ENCODE assay signal across 10 mouse cellular contexts in the genomic region with DNA sequence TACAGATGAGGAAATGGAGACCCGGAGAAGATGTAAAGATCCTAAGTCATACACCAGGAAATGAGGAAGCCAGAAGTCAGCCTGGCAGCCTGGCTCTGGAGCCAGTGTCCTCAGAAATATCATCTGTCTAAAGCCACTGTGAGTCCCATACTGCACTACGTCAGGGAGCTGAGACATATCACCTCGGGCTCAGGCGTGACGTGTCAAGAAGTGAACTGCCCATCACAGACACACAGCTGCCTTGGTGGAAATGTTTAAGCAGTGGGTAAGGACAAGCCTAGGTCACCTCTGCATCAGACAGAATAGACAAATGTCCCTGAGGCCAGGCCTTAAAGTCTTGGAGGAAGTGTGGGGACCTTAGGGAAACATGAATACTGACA.
A peak's percentile ranks its signal among the peaks of the same experiment; 100 is the strongest.
DNase-seq lines count a peak whose midpoint lies in the region; ATAC-seq and TF ChIP-seq lines count a peak whose summit lies in the region.
"Had no signal": no experiment of that assay in that cellular context is flagged by ENCODE, and none has a peak within 500 bp of the region (broad histone marks: within the 10 kb centered on the region; RNA-seq: fewer than 3 reads in every experiment).

No protein-coding gene starts in this region.

- no peak for ATAC-seq in heart, embryonic 16.5 days (replicated peaks; ENCODE audit: extremely low read depth, insufficient read depth, low FRiP score)
- ATAC-seq in stomach, embryonic 14.5 days (ENCODE audit: insufficient number of reproducible peaks, insufficient read depth, low FRiP score, low read depth) = no peak
- no peak for ATAC-seq in stomach, postnatal 0 days (ENCODE audit: low FRiP score, low TSS enrichment)
- no peak for ATAC-seq in hindbrain, embryonic 15.5 days (ENCODE audit: low FRiP score, low read depth)

- H3K27me3 ChIP-seq in heart, embryonic 16.5 days (ENCODE audit: control insufficient read depth, insufficient read depth, low read length) = no peaks in the 10 kb centered on the region
- H3K27me3 ChIP-seq in stomach, embryonic 14.5 days (ENCODE audit: control insufficient read depth, insufficient read depth, low read length) = no peaks in the 10 kb centered on the region
- no peaks in the 10 kb centered on the region for H3K27me3 ChIP-seq in stomach, postnatal 0 days (ENCODE audit: control insufficient read depth, insufficient read depth, low read length)
- H3K27me3 ChIP-seq in hindbrain, embryonic 15.5 days = no peaks in the 10 kb centered on the region
- H3K27me3 ChIP-seq: stomach, embryonic 15.5 days had no signal

- no peak overlapping the region for H3K4me3 ChIP-seq in heart, embryonic 16.5 days (ENCODE audit: low read length)
- H3K4me3 ChIP-seq in stomach, embryonic 14.5 days (ENCODE audit: low read depth, low read length) = no peak overlapping the region
- no peak overlapping the region for H3K4me3 ChIP-seq in stomach, postnatal 0 days (ENCODE audit: low read depth, low read length)
- H3K4me3 ChIP-seq in hindbrain, embryonic 15.5 days = no peak overlapping the region
- H3K4me3 ChIP-seq in olfactory bulb, adult 2 months (ENCODE audit: insufficient read depth, low read depth, low read length) = no peak overlapping the region
- H3K4me3 ChIP-seq: stomach, embryonic 15.5 days had no signal

- DNase-seq in heart, adult 8-10 months (ENCODE audit: low spot score) = no peak
- no peak for DNase-seq in stomach, postnatal 0 days (ENCODE audit: low spot score)
- DNase-seq in left cerebral cortex, adult 9 months (ENCODE audit: low spot score in 2 of 2) = no peak
- no peak for DNase-seq in thymus, postnatal 4 days
- DNase-seq: lung, adult 2 months had no signal

- no peak overlapping the region for H3K4me2 ChIP-seq in heart, embryonic 16.5 days (ENCODE audit: low read depth, low read length)
- no peak overlapping the region for H3K4me2 ChIP-seq in stomach, embryonic 14.5 days (replicated peaks; ENCODE audit: low read depth, low read length)
- no peak overlapping the region for H3K4me2 ChIP-seq in stomach, postnatal 0 days (replicated peaks; ENCODE audit: low read depth)
- no peak overlapping the region for H3K4me2 ChIP-seq in hindbrain, embryonic 15.5 days
- H3K4me2 ChIP-seq: stomach, embryonic 15.5 days had no signal

- H3K4me1 ChIP-seq in heart, embryonic 16.5 days (ENCODE audit: control insufficient read depth, insufficient read depth, low read length) = peaks cover 26% of the 10 kb centered on the region
- no peaks in the 10 kb centered on the region; the same call in 1 of the 2 replicates for H3K4me1 ChIP-seq in stomach, embryonic 14.5 days (ENCODE audit: control insufficient read depth, insufficient read depth, low read length)
- H3K4me1 ChIP-seq in stomach, postnatal 0 days (replicated peaks; ENCODE audit: control insufficient read depth, insufficient read depth) = no peaks in the 10 kb centered on the region; the same call in 1 of the 2 replicates
- peaks cover 30% of the 10 kb centered on the region for H3K4me1 ChIP-seq in hindbrain, embryonic 15.5 days (replicated peaks)
- H3K4me1 ChIP-seq in olfactory bulb, adult 2 months (ENCODE audit: control insufficient read depth, insufficient read depth, low read length) = peaks cover 24% of the 10 kb centered on the region

- peak overlapping the region; percentile 53 for H3K9ac ChIP-seq in heart, embryonic 16.5 days (ENCODE audit: low read length)
- H3K9ac ChIP-seq in stomach, embryonic 14.5 days (replicated peaks; ENCODE audit: low read depth, low read length) = no peak overlapping the region
- H3K9ac ChIP-seq in stomach, postnatal 0 days (ENCODE audit: low read length) = no peak overlapping the region
- H3K9ac ChIP-seq in hindbrain, embryonic 15.5 days = no peak overlapping the region
- H3K9ac ChIP-seq: stomach, embryonic 15.5 days had no signal

- H3K9me3 ChIP-seq in heart, embryonic 16.5 days (replicated peaks; ENCODE audit: control insufficient read depth, low read length) = no peaks in the 10 kb centered on the region; the same call in 1 of the 2 replicates
- H3K9me3 ChIP-seq in stomach, embryonic 14.5 days (ENCODE audit: control insufficient read depth, low read depth, low read length) = no peaks in the 10 kb centered on the region
- no peaks in the 10 kb centered on the region for H3K9me3 ChIP-seq in stomach, postnatal 0 days (ENCODE audit: control insufficient read depth, low read length)
- no peaks in the 10 kb centered on the region for H3K9me3 ChIP-seq in hindbrain, embryonic 15.5 days
- H3K9me3 ChIP-seq: stomach, embryonic 15.5 days had no signal

- H3K27ac ChIP-seq in heart, embryonic 16.5 days (ENCODE audit: low read length) = peak overlapping the region; percentile 64
- H3K27ac ChIP-seq in stomach, embryonic 14.5 days (ENCODE audit: low read length) = peak overlapping the region; percentile 45; the same call in 1 of the 2 replicates
- no peak overlapping the region for H3K27ac ChIP-seq in stomach, postnatal 0 days (replicated peaks)
- peak overlapping the region; percentile 46 for H3K27ac ChIP-seq in hindbrain, embryonic 15.5 days (replicated peaks)
- peak overlapping the region; percentile 47 for H3K27ac ChIP-seq in olfactory bulb, adult 2 months (ENCODE audit: insufficient read depth, low read depth, low read length)

- 43% methylated on average over 5 of the region's 5 CpGs for WGBS in heart, embryonic 16.5 days
- 72% methylated on average over 5 of the region's 5 CpGs for WGBS in stomach, embryonic 14.5 days
- 60% methylated on average over 5 of the region's 5 CpGs for WGBS in stomach, postnatal 0 days
- 69% methylated on average over 5 of the region's 5 CpGs for WGBS in hindbrain, embryonic 15.5 days
- WGBS in olfactory bulb, adult 2 months = 48% methylated on average over 5 of the region's 5 CpGs

- no peak for TF ChIP-seq CTCF in stomach, postnatal 0 days (IDR thresholded peaks at IDR 0.05; ENCODE audit: low read depth)
- no peak for TF ChIP-seq CTCF in olfactory bulb, adult 2 months (IDR thresholded peaks at IDR 0.05; ENCODE audit: insufficient read depth, low read depth, low read length)

- TF ChIP-seq EP300 in stomach, postnatal 0 days (optimal IDR thresholded peaks at IDR 0.05) = no peak

- TF ChIP-seq POLR2A in olfactory bulb, adult 2 months (IDR thresholded peaks at IDR 0.05; ENCODE audit: insufficient read depth, low read depth, low read length) = no peak

- 0 out of 2 replicates have a peak, but pooled peaks cover 2% of the 10 kb centered on the region for H3K36me3 ChIP-seq in heart, embryonic 16.5 days (ENCODE audit: control insufficient read depth, insufficient read depth)
- no peaks in the 10 kb centered on the region for H3K36me3 ChIP-seq in stomach, embryonic 14.5 days (ENCODE audit: control insufficient read depth, insufficient read depth, low read length)
- H3K36me3 ChIP-seq in stomach, postnatal 0 days (ENCODE audit: control insufficient read depth, insufficient read depth, low read length) = no peaks in the 10 kb centered on the region
- no peaks in the 10 kb centered on the region for H3K36me3 ChIP-seq in hindbrain, embryonic 15.5 days
- H3K36me3 ChIP-seq: stomach, embryonic 15.5 days had no signal
